Mouse (Mus musculus): ENCODE data around the gene Gla. TPM values are rescaled to one million over a fixed set of nuclear protein-coding genes. Genes with fewer than 3 reads are reported as not detected.
"Not testable (repeated sequence)": the region's sequence is repeated elsewhere in the genome, so short reads cannot be mapped to it uniquely, and the experiment has no call there.

Gla gene
- polyA plus RNA-seq, 1 experiment: 3.0 TPM

DNA sequence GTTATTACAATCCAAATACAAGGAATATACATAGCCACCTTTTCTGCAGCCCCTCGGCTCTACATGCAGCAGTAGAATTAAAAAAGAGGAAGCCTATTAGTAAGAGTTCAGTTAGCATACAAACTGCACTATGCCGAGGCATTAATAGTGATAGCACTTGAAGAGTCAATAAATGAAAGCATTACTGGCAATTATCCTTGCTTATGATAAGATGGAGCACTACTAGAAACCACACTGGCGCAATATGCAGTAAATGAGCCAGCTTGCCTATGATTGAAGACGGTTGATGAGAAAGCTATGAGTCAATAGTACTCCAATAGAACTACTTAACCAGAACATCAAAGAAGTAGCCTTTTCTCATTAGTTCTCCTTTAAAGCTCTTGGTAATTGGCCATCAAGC, 23.0 kb downstream of the Gla start:
- H3K4me1 ChIP-seq (ENCODE audit: control insufficient read depth, insufficient read depth, insufficient read length, low read length): no peaks in the 10 kb centered on the region
- no peak overlapping the region for H3K27ac ChIP-seq (replicated peaks; ENCODE audit: low read depth, low read length)
- no peak overlapping the region for H3K4me3 ChIP-seq (ENCODE audit: insufficient read depth, low read depth, low read length)

DNA sequence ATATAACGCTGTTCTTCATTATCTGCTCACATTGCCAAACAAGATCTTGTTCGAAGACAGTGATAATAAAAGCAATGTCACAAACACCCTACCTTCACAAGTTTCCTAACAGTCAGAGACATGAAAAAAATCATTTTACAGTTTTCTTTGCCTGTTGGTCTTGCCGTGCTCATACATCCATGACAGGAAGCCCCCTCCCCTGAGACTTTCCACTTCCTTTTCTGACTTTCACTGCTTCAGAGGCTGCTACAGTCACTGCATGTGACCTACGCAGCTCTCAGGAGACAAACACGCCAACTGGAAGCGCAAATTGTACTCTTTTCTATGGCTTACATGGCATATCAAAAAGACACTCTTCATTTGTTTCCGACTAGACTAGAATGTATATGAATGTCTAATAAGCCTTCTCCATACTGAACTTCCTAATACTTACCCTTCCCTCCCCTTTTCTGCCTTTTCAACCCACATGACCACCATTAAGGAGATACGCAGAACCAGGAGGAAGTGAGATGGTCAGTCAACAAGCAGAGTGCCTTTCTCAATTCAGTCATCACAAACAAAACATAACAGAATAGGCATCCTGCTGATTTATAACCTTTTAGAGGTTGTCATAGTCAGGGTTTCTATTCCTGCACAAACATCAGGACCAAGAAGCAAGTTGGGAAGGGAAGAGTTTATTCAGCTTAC, 34.2 kb downstream of the Gla start:
- H3K27ac ChIP-seq (replicated peaks; ENCODE audit: low read depth, low read length): no peak overlapping the region
- H3K4me3 ChIP-seq (ENCODE audit: insufficient read depth, low read depth, low read length): no peak overlapping the region
- no peaks in the 10 kb centered on the region for H3K4me1 ChIP-seq (ENCODE audit: control insufficient read depth, insufficient read depth, insufficient read length, low read length)

DNA sequence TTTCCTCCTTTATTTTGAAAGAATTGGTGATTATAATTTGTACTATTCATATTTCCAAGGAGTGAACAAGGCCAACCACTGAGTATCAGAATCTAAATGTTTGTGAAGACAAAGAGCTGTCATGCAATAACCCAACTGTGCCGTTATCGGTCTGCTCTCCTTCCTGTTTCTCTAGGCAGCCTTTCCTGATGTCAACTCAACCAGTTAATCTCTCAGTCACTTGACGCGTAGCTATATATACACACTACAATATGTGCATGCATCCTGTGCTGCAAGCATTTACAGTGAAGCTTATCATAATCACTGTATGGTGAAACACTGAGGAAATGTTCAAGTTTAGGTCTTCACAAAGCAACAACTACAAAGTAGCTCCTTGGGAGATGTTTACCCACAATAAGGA, 36.6 kb downstream of the Gla start:
- H3K4me3 ChIP-seq (ENCODE audit: insufficient read depth, low read depth, low read length): no peak overlapping the region
- H3K4me1 ChIP-seq (ENCODE audit: control insufficient read depth, insufficient read depth, insufficient read length, low read length): no peaks in the 10 kb centered on the region
- H3K27ac ChIP-seq (replicated peaks; ENCODE audit: low read depth, low read length): no peak overlapping the region

DNA sequence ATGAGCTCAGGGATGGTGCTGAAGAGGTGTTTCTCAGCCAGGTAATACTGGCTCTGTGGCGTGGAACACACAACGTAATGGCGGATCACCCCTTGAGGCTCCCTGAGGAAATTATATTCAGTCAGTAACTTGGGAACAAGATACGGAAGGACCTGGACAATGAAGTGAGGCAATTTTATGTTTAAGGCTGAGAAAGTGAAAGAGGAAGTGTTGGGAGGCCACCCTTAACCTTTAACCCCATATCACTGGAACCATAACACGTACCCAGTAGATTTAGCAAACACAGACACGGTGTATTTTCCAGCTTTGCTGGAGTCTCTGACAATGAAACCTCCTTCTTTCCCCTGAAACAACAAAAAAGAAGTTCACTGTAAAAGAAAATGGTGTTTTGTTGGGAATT, 46.5 kb downstream of the Gla start:
- H3K4me3 ChIP-seq (ENCODE audit: insufficient read depth, low read depth, low read length): no peak overlapping the region
- no peaks in the 10 kb centered on the region for H3K4me1 ChIP-seq (ENCODE audit: control insufficient read depth, insufficient read depth, insufficient read length, low read length)
- no peak overlapping the region for H3K27ac ChIP-seq (replicated peaks; ENCODE audit: low read depth, low read length)

DNA sequence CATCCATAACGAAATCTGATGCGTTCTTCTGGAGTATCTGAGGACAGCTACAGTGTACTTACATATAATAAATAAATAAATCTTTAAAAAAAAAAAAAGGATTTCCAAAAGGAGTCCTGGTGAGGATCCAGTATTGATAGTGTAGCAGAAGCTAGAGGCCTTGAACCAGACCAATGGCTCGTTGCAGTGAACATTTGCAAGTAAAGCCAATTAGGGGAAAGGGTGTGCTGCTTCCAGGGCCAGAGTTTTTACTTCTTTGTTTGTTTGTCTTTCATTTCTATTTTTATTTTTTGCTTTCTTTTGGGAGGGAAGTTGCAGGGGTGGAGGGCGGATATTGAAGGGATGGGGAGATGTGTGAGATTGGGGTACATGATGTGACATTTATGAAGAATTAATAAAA, 47.6 kb downstream of the Gla start:
- Histone ChIP-seq H3K4me3 (ENCODE audit: insufficient read depth, low read depth, low read length) (no peak overlapping the region), H3K4me1 (ENCODE audit: control insufficient read depth, insufficient read depth, insufficient read length, low read length) (no peaks in the 10 kb centered on the region), H3K27ac (replicated peaks; ENCODE audit: low read depth, low read length) (no peak overlapping the region)

DNA sequence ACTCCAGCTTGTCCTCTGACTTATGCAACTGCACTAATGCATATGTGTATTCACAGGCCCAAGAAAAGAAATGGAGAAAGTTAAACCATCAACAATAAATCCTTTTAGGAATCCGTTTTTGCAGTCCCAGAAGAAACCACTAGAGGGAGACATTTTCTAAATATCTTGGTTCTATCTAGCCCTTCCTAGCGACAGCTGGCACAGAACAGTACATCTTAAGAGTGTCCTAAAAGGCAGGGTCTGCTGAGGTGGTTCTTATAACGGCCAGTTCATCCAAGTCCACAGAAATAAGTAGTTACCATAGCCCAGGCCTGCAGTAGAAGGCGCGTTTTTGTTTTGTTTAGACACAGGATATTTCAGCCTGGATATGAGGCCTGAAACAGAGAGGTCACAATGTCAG, 50.0 kb downstream of the Gla start:
- no peak overlapping the region for H3K27ac ChIP-seq (replicated peaks; ENCODE audit: low read depth, low read length)
- H3K4me1 ChIP-seq (ENCODE audit: control insufficient read depth, insufficient read depth, insufficient read length, low read length): no peaks in the 10 kb centered on the region
- H3K4me3 ChIP-seq (ENCODE audit: insufficient read depth, low read depth, low read length): no peak overlapping the region

DNA sequence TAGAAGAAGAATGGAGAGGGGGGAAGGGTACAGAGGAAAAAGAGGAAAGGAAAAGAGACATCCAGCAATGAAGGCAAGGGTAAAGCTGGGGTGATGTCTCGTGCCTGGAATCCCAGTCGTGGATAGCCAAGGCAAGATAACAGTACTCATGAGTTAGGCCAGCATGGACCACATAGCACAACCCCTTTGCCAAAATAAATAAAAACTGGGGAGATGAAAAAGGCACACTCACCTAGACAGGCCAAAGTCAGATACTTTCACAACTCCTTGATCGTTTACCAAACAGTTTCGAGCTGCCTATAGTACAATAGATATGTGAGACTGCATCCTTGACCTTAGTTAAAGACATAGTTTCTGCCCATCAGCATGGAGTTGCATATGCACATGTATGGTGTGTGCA, 53.6 kb downstream of the Gla start:
- Histone ChIP-seq H3K4me3 (ENCODE audit: insufficient read depth, low read depth, low read length) (no peak overlapping the region), H3K27ac (replicated peaks; ENCODE audit: low read depth, low read length) (no peak overlapping the region), H3K4me1 (ENCODE audit: control insufficient read depth, insufficient read depth, insufficient read length, low read length) (no peaks in the 10 kb centered on the region)

DNA sequence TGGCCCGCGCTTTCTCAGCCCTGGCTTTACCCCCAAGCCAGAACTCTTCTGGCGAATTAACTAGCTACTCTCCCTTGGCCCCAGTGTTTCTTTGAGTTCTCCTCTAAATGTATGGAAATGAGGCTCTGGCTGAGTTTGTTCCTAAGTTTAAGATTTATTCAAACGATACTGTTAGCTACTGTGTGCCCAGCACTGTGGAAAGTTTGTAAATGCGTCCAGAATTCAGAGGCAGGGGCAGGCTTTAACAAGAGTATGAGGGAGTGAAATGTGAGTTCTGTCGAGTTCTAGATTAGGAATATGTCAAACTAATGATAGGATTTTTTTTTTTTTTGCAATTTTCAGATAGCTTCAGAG, 59.0 kb downstream of the Gla start:
- peak overlapping the region; percentile 97; the same call in 1 of the 2 replicates for H3K27ac ChIP-seq (replicated peaks; ENCODE audit: low read depth, low read length)
- peak overlapping the region; percentile 94 for H3K4me3 ChIP-seq (ENCODE audit: insufficient read depth, low read depth, low read length)
- H3K4me1 ChIP-seq (ENCODE audit: control insufficient read depth, insufficient read depth, insufficient read length, low read length): no peaks in the 10 kb centered on the region

DNA sequence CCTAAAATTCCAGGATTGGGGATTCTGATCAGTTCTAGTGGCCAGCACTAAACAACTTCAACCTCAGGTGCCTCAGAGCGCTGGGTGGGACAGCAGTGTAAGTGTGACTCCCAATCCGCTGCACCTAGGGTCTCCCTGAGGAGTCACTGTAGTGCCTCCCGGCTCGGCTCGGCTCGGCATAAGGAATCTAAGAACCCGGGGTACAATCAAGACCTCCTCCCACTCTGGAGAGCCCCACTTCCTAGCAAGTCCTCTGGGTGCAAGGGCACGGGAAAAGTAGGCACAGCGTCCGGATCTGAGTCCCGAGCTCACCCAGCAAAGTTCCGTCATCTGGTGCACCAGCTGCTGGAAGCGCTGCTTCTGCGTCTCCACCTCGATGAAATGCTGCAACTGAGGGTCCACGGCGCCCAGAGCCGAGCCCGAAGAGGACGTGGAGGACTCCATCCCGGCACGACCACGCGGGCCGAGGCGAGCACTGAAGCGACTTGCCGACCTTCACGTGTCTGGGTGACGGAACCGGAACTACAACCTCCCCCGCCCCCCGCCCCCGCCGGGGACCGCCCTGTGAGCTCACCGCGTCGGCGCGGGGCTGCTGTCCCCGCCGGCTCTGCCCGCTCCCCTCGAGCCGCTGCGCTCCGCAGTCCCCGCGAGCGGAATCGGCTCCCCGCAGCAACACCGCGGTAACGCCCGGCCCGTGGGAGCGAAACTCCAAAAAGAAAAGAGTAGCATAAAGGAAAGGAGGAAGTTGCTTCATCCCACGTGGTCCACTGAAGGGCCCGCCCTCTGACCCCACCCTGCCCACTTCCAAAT, 59.6 kb downstream of the Gla start, which contains the start of gene Timm8a1:
Gene Timm8a1 (minus strand): TSS at position 721 of the 810 bp plus-strand sequence.
- Histone ChIP-seq H3K4me1 (ENCODE audit: control insufficient read depth, insufficient read depth, insufficient read length, low read length) (no peaks in the 10 kb centered on the region), H3K27ac (replicated peaks; ENCODE audit: low read depth, low read length) (peak within 1 kb of the TSS; percentile 97), H3K4me3 (ENCODE audit: insufficient read depth, low read depth, low read length) (peak within 1 kb of the TSS; percentile 94)

DNA sequence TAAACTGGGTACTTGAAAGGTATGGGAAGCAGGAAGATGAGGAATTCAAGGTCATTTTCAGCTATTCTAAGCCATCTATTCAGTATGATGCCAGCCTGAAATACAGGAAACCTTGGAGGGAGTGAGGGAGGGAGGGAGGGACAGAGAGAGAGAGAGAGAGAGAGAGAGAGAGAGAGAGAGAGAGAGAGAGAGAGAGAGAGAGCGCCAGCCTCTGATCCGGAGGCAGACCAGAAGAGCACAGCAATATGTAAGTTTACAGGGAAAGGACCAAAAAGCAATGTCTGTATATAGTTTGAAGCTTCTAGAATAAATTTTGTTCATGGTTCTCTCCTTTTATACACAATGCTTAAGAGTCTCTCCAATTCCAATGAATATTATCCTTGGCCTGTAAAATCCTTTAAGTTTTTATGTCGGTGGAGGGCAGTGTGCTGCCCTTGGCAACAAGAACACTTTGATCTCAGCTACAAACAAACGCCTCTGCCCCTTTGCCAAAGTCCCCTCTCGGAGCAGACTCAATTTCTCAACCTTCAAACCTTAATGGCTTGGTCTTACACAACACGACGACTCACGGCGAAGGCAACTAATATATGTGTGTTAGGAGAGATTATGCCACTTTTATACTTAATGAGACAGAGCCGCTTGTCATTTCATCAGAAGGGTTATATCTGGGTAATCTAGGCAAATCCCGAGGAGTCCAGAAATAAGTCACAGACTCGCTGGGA, 60.4 kb downstream of the Gla start:
- H3K4me3 ChIP-seq (ENCODE audit: insufficient read depth, low read depth, low read length): peak overlapping the region; percentile 94
- H3K27ac ChIP-seq (replicated peaks; ENCODE audit: low read depth, low read length): peak overlapping the region; percentile 70
- no peaks in the 10 kb centered on the region for H3K4me1 ChIP-seq (ENCODE audit: control insufficient read depth, insufficient read depth, insufficient read length, low read length)

DNA sequence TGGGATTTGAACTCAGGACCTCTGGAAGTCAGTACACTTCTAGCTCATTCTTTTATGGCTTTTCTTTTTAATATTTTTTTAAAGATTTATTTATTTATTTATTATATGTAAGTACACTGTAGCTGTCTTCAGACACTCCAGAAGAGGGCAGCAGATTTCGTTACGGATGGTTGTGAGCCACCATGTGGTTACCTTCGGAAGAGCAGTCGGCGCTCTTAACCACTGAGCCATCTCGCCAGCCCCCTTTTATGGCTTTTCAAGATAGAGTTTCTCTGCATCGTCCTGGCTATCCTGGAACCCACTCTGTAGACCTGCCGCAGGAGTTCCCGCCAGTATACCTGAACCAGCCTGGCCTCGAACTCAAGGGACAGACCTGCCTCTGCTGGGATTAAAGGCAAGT, 61.1 kb downstream of the Gla start:
- not testable (repeated sequence) for H3K27ac ChIP-seq (replicated peaks; ENCODE audit: low read depth, low read length); H3K4me1 ChIP-seq (ENCODE audit: control insufficient read depth, insufficient read depth, insufficient read length, low read length); H3K4me3 ChIP-seq (ENCODE audit: insufficient read depth, low read depth, low read length)

Other genes starting within 250 kb of the Gla start
- 0.29 and 0.40 TPM in 2 replicates for gene Drp2, start 196.6 kb downstream of the Gla start, polyA plus RNA-seq (2012; ENCODE audit: insufficient read depth, insufficient read length, missing spikeins)
- not detected in 2 replicates for gene Taf7l, start 124.6 kb downstream of the Gla start, polyA plus RNA-seq (2012; ENCODE audit: insufficient read depth, insufficient read length, missing spikeins)
- 54.9 and 72.7 TPM in 2 replicates for gene Timm8a1, start 59.3 kb downstream of the Gla start, polyA plus RNA-seq (2012; ENCODE audit: insufficient read depth, insufficient read length, missing spikeins)
- gene Btk, start 17.6 kb downstream of the Gla start, polyA plus RNA-seq (2012; ENCODE audit: insufficient read depth, insufficient read length, missing spikeins): 0.79 and 1.4 TPM in 2 replicates
- gene Rpl36a, start 15.5 kb downstream of the Gla start, polyA plus RNA-seq (2012; ENCODE audit: insufficient read depth, insufficient read length, missing spikeins): 283 and 306 TPM in 2 replicates
- gene Hnrnph2, start 54 bp upstream of the Gla start, polyA plus RNA-seq (2012; ENCODE audit: insufficient read depth, insufficient read length, missing spikeins): 44.5 and 46.4 TPM in 2 replicates
- gene Armcx4, start 85.4 kb upstream of the Gla start, polyA plus RNA-seq (2012; ENCODE audit: insufficient read depth, insufficient read length, missing spikeins): 0.40 and 0.67 TPM in 2 replicates
- 4.3 and 8.5 TPM in 2 replicates for gene Armcx1, start 116.8 kb upstream of the Gla start, polyA plus RNA-seq (2012; ENCODE audit: insufficient read depth, insufficient read length, missing spikeins)
- 0.67 TPM in 1 of 2 replicates, not detected in the other for gene Armcx6, start 150.3 kb upstream of the Gla start, polyA plus RNA-seq (2012; ENCODE audit: insufficient read depth, insufficient read length, missing spikeins)
- gene Armcx3, start 155.5 kb upstream of the Gla start, polyA plus RNA-seq (2012; ENCODE audit: insufficient read depth, insufficient read length, missing spikeins): 11.7 and 16.5 TPM in 2 replicates
- 2.4 and 3.0 TPM in 2 replicates for gene Armcx2, start 208.1 kb upstream of the Gla start, polyA plus RNA-seq (2012; ENCODE audit: insufficient read depth, insufficient read length, missing spikeins)